Mouse (Mus musculus) urinary bladder, postnatal 10 days (tissue): ENCODE data around the gene Tomm5.
"Not testable (repeated sequence)": the region's sequence is repeated elsewhere in the genome, so short reads cannot be mapped to it uniquely, and the experiment has no call there.

Source experiments
- DNase-seq: peaks from one replicate; pipeline ENCODE4 v3.0.0; 2022; ENCODE audit warnings: low spot score

Tomm5 gene

DNA sequence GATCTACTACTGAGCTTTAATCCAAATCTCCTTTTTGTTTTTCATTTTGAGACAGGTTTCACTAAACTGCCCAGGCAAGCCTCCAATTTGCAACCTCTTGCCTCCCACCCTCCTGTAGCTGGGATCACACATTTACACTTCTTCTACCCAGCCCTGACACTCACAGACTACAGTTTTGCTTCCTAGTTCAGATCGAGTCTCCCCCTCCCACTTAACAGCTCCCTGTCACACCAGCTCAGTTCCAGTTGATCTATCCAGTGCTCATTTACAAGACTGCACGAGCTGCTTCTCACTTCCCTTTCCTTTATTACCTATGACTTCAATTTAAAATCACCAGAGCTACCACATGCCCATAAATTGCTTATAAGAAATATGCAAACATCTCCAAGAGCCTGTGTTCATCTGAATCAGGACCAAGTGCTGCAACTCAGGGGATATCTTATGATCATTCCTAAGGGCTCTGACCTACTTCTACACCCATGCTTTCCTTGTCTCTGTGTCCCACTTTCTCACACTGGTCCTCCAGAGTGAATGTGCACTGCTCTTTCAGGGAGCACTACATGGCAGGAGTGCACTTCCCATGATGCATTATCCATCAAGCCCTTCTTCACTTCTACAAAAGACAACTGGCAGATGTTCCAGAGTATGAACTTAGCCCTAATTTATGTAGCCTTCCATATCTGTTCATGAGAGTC, 41.7 kb downstream of the Tomm5 start:
- DNase-seq = no peak

DNA sequence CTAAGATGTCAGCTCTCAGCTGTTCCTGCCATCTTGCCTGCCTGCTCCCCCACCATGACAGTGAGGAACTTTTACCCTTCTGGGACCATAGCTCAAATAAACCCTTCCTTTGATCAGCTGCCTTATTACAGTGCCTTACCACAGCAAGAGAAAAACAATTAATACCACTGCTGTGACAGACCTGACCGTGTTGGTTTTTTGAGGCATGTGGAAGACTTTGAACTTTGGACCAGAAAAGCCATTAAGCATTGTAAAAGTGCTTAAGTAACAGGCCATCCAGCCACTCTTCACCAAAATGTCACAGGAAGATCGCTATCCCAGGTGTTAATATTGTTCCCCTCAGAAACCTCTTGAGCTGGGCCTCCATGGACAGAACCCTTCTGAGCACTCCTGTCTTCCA, 43.3 kb downstream of the Tomm5 start:
- no peak for DNase-seq

- not testable (repeated sequence) for DNase-seq
Observed at GRCm38 (mm10) chr4:45063836-45064235, 44.1 kb downstream of the Tomm5 start.

DNA sequence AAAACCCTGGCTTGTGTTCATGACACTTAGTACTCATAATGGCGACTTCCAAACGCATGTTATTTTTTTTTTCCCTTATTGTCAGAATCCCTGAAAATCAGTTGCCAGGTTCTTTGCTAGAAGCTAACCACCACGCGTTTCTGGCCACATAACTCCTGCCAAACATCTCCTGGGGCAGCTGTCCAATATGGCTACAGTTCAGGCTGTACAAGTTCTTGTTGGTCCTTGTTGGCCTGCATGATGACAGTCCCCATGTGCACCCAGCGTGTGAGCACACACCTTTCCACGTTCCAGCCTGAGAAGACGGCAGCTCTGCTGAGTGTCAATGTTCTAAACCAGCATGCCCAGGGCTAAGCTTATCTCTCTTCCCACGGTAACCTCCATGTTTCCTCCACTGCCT, 52.5 kb downstream of the Tomm5 start:
- DNase-seq = no peak
